Mouse (Mus musculus) megakaryocyte-erythroid progenitor cell, adult 5-6 weeks (primary cell): ENCODE measurements at regions not wholly inside any gene's neighbourhood (a gene's known extent, or its start where the extent isn't known, plus 50 kb on each side); places are given as distances from the start of the nearest gene placed in this dataset.

Source experiments
- ATAC-seq: replicated peaks from 2 replicates; pipeline ENCODE4 v1.8.0; 2016; ENCODE audit warnings: mild to moderate bottlenecking, inconsistent platforms; ENCODE audit not compliant: severe bottlenecking, poor library complexity, low FRiP score, low TSS enrichment

DNA sequence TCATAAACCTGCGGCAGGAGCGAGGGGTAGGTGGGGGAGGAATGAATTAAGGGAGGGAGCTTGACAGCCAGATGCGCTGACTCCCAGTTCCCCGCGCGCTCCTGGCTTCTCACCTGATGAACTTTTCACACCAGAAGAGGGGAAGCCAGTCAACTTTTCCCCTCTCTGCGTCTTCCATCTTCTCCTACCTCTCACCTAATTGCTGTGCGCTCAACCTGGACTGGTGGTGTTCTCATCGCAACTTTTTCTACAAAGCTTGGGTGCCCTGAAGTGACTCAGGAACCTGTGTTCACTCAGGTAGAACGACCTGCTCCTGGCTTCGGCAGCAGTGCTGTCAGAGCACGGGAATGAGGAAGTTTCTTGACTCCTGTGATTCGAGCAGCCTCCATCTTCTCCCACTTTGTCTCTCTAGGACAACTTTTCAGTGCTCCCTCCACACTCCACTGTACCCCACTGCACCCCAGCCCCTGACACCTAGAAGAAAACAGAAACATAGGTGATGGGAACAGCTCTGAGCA, 203.4 kb upstream of the Ntm start:
- ATAC-seq = no peak

DNA sequence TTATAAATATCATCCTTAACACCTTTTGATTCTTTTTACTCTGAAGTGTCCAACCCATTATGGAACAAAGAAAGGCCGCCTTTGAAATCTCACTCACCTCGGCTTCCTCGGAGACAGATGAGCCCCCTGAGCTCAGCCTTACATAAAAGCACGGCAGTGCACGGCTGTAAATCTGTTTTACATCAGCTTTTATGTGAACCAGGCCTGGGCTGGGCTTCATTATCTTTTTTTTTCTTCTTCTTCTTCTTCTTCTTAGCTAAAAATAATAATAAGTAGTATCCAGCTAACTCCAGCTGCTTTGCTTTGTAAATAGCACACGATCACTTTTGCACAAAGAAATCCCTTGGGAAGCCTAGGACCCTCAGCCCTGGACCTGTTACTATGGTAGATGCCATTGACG, 204.3 kb upstream of the Ntm start:
- ATAC-seq = no peak

DNA sequence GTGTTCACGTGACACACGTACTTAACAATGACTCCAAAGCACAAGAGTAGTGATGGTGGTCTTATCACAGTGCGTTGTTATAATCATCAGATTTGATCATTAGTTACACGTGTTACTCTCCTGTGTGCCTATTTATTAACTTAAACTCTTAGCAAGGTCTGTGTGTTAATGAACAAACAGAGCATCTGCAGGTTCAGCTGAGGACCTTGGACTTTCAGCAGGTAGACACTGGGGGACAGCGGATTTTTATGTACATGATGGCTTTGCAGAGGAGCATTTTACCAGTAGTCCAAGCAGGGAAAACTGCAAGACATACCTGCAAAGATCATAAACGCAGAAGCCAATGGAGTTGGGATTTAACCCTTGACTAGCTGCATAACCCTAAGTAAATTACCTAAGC, 211.7 kb upstream of the Ntm start:
- no peak for ATAC-seq

DNA sequence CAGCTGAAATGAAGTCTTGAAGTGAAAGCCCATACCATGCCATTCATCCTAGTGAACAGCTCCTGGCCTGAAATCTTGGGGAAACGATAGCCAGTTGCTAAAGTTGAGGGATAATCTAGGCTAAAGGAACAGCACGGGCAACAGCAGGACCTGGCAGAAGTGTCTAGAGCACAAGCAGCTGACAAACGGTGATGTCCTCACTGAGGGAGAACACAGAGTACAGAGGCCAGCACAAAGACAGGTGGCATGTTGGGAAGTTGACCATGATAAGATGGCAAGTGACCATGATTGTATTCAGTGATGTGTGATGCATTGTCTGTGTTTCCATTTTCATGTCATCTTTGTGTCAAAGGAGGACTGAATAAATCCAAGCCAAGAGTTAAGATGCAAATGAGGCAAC, 212.4 kb upstream of the Ntm start:
- ATAC-seq = no peak

DNA sequence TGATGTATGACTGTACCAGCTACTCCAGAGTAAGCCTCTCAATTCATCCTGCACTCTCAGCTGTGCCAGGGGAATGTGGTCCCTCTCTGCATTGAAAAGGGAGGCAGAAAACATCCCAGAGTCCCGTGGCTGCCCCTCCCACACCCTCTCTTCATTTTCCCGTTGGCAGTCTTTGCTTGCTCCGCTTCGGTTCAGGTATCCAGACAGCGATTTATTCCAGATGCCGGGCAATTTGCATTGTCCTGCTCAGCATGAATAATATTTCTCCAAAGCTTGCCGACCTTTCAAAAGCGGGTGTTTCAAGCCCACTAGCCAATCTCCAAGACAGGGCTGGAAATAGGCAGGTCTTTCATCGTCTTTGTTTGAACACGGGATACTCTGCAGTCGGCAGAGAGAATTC, 220.5 kb upstream of the Ntm start:
- ATAC-seq = no peak

DNA sequence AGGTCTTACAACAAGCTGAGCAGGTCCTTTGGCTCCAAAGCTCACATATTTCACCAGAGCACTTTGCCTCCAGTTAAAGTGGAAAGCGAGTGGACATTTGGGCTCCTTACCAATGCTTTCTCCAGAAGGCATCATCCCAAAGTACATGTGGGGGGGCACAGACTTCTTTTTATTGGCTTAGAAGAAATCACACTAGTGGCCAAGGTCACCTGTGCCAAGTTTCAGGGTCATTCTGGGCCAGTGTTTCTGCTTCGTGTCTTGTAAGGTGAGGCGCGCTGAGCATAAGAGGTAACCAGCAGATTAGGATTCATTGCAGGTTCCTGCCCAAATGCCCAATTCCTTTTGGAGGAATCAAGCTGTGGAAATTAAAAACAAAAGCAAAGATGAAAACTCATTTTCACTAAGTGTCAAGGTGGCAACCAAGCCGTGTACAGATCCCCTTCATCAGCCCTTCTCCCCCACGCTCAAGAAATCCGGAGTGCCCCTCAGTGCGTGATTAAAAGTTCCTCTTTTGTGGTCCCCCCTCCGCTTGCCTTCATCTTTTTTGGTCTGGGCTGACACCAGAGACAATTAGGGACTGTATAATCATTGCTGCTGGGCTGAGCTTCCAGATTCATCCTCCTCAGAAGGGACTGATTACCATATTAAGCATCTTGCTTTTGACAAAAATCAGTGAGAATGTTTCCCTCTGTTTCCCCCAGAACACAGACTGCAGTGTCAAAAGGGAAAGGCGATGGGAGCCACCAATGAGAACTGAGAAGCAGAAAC, 222.2 kb upstream of the Ntm start:
- no peak for ATAC-seq

DNA sequence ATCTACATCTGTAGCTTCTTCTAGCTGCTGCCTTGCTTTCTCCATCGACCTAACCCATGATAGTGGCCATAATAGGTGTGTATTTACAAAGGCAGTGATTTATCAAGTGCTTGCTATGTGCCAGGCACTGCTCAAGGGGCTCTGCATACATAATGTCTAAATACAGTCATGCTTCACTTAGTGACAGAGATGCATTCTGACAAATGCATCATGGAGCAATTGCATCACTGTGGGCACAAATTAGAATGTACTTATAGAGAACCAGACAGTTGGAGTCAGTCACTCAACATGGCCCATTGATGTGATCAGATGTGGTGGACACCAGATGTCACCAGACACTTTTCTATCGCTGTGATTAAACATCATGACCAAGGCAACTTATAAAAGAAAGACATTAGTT, 223.3 kb upstream of the Ntm start:
- no peak for ATAC-seq

DNA sequence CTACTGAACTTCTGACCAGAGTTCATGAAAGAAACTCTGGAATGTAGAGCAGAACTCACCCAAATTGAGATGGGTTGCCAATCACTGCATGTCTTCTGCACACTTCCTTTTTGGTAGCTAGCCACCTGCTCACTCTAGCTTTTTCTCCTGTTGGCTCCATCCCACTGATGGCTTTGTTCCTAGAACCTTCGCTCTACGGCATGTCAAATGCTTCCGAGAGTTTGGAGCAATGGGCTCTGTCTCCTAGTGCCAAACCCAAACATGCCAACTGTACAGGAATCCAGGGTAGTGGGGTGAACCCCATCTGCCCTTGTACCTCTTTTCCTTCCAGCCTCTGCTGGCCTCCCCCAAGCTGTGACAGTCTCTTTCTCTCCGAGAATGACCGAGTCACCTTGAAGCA, 227.1 kb upstream of the Ntm start:
- ATAC-seq = no peak

DNA sequence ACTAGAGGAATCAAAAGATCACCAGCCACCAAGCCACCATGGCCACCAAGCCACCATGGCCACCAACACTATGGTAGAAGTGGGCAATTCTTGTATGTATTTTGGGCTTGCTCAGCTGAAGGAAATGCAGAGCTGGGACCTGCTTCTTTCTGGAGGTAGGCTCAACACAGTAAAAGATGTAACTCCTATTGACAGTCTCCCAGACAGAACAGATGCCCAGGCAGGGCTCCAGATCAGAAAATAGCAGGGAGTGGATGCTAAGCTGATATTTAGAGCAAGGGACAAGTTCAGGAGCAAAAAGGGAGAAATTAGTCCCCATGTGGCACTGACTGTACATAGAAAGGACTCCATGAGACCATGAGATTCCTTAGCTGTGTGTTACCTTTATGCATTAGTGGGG, 228.2 kb upstream of the Ntm start:
- no peak for ATAC-seq

DNA sequence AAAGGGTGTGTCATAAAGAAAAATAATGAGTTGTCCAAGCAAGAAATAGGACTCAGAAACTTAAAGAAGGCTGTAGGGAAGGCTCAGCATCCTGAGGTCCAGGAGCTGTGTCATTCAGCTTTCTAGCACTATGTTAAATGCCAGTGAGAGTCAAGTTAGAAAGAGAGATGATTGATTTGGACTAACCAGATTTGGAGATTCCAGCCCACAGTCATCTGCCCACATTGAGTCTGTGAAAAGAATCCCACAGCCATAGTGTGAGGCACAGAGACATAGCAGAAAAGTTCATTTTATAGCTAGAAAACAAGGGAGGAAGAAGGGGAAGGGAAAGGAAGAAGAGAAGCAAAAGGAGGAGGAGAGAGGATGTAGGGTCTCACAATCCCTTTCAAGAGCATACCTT, 229.0 kb upstream of the Ntm start:
- ATAC-seq = no peak

DNA sequence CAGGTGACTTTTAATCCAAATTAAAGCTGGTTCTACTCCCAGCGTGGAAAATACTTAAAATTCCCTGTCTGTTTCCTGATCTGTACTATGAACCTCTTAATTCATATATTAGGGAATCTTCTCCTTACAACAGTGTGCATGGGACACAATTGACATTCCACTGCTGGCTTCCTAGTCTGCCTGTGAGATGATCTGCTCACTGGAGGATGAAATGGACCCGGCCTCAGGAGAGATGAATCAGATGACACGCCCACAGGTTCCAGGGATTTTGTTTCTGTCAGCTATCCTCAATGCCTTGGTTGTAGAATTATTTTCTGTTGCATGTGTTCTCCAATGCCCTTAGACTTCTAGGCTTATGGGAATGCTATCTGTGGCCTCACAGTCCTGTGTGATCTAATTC, 231.9 kb upstream of the Ntm start:
- no peak for ATAC-seq

DNA sequence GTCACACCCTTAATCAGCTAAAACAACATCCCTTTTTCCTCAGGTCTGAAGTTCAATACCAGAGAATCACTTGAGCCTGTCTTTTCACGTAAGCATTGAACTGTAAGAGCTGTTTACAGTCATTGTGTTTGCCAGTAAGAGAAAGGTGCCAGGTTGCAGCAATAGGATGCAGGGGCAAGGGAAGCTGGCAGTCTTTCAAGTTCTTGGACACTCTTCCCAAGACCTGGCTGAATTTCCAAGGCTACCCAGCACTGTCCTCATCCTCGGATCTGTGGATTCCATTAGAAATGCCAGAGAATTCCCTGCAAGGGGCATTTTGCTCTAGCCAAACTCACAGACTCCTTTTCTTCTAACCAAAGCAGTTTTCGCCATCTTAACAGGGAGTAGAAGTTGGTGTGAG, 224.5 kb upstream of the Snx19 start:
- no peak for ATAC-seq

DNA sequence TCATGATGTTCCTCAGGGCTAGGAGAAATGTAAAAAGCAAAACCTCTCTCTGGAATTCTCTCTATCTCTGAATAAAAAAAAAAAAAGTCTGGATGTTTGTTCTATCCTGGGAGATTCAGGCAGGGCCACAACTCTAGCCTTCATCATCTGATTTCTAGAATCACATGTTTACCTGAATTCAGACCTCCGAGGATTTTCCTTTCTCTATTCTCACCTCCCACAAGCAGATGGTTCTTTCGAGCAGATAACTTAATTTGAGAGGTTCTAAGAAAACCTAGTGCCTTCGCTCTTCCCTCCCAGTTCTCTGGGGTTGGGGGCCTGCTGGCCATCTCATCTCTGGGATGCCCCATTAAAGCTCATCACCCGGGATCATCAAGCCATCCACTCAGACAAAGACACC, 219.3 kb upstream of the Snx19 start:
- no peak for ATAC-seq

DNA sequence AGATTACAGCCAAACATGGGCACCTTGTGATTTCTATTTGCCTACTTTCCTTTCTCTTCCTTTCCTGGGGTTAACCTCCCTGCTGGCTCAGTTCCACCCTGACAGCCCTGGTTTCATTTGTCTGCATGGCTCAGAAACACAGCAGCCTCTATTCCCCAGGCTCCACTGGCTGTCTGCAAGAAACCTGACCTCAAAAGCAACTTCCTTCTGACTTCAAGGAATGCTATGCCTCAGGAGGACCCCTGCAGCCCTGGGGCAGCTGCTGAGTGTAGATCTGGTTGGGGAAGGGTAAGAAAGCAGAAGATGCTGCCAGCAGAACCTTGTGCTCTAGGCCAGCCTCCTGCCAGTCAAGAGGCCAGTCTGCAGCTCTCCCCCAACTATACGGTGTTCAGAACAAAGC, 217.1 kb upstream of the Snx19 start:
- no peak for ATAC-seq

DNA sequence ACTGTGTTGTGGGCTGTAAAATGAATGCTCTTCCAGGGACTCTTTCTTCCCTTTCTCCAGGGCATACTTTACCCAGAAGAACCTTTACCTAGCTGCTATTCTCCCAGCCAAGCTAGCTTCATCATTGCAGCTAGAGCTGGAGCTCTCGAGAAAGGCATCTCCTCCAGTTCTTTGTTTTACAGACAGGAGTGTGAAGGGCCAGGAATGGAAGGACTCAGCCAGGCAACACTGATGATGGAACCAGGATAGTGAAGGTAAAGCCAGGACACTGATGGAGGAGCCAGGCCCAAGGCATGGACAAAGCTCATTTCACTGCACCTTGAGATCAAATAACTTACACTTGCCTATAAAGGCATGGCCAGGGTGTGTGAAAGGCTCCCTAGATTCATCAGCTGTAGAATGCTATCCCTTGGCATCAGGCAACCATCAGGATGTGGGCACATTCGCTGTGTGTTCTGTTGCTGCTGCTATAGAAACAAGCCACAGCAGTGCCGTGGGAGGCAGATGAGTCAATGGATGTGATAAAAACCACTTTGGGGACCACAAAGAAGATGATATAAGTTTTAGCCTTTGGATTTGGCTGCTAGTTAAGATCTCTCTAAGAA, 214.3 kb upstream of the Snx19 start:
- ATAC-seq = no peak

DNA sequence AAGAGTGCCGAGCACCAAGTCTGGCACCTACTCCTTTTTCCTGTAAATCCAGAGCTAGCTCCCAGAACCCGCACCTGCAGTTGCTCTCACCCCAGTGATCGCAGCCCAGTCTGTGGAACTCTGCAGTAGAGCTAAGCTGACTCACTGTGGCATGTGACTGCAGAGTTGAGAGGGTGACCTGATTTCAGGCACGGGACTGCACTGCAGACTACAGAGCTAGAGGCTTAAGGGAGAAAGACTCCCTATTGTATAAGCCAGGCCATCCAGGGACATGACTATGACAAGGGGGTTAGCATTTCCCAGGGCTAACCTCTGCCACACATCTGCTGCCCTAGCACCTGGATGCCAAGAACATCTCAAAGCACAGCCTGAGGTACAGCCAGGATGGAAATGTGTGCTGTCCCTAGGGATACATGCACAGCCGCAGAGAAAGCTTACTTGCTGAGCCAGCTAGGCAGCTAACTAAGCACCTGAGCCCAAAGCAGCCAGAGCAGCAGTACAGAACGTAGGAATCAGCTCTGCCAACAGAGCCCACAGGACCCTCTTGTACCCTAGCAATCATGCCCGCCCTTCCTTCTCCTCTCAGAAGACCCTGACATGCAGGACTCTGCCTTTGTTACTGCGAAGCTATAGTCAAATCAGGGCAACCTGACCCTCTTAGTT, 192.3 kb upstream of the Snx19 start:
- ATAC-seq = no peak

DNA sequence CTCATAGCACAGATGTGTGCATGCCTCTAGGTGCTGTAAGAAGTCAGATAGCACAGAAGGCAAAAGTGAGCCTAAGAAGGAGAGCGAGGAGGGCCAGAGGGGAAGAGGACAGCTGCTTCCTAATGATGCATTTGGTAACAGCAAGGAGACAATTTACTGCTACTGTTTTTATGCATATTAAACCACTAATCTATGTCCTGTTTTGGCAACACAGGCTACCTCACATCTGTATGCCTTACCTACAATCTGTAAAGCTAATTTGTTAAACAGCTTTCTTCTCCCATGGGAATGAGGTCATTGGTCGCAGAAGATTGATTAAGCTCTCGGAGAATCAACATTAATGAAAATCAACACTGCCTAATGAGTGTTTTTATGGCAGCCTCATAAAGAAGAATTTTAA, 191.1 kb upstream of the Snx19 start:
- ATAC-seq = no peak

DNA sequence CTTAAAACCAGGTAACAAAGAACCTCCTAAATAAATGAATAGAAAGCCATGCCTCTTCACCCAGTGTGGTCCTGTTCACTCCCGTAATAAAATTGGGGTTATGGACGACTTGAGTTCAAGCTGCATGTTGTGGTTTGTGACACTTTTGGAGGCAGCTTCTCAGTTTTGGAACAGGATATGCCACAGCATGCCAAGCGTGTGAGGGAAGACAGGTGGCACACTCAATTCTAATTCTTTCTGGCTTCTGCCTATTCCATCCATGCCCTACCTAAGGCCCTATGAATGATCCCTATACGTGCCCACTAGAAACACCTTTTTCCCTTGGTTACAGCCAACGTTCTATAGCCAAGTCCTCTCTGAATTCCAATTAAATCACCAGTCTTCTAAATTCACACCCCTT, 184.8 kb upstream of the Snx19 start:
- no peak for ATAC-seq

DNA sequence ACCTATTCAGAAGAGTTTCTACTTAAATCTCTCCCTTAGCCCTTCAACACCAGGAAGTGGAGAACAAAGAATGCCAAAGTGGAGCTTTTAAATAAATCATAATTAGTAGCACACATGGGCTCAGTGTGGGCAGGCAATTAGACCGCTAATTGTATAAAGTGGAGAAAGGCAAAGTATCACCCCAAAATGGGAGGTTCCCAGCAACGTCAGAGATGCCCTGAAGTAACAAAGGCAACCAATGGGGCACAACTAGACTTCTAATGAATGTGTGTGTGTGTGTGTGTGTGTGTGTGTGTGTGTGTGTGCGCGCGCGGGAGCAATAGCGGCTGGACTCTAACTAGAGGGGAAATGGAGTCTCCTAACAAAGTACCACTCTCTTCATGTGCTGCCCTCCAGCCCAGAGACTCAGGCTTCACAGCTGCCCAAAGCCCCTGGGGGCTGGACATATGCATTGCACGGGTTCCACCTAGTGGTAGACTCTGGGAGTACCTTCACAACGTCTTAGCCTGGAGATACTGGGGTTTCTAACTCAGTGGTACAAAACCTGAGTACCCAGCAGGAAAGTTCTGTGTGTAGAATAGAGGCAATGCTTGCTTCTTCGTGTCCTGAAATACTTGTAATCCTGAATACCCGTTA, 162.3 kb upstream of the Snx19 start:
- ATAC-seq = no peak

DNA sequence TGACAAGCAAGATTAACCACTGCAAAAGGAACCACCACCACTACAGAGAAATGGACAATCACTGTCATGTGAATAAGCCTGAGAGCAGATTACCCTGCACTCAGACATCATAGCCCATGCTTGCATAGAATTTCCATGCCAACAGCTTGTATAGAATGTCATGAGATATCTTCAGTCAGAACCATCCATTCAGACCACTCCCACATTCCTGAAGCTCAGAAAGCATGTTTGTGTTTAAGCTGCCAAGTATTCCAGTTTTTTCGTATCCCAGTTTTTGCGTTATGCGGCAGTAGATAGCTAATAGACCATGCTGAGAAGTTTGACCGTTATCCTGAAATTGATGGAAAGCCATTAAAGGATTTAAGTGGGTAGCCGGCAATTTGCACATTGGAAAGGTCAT, 155.8 kb upstream of the Snx19 start:
- no peak for ATAC-seq

DNA sequence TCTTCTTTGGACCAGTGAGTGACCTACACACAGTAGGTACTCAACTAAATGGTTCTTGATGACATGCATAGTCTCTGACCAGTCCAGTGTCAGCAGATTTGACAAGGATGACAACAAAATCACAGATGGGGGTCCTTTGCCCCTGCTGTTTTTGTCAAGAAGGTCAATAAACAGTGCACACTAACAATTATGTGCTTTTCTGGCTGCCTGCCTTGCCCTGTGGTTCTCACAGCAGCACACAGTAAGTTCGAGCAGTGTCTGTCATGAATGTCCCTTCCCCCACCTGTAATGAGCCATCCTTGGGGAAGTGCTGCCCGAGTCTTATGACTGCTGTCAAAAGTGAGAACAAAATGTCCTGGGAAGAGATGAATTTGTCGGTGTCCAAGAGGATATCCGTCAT, 153.1 kb upstream of the Snx19 start:
- ATAC-seq = no peak
